Mouse (Mus musculus) testis, adult 2 months (tissue): Measurements from ENCODE around the gene Ano10.

ENCODE experiments used
- CTCF ChIP-seq: fragments of 200-500 bp; IDR thresholded peaks from 2 replicates; pipeline ENCODE4 v1.5.1; 2012; ENCODE audit warnings: low read depth, mild to moderate bottlenecking, inconsistent platforms, low read length, moderate library complexity; ENCODE audit not compliant: control insufficient read depth, insufficient read depth, insufficient replicate concordance
- POLR2A ChIP-seq: fragments of 200-500 bp; IDR thresholded peaks from 2 replicates; pipeline ENCODE4 v1.6.1; 2012; ENCODE audit warnings: low read depth, mild to moderate bottlenecking, inconsistent platforms, low read length, moderate library complexity; ENCODE audit not compliant: control insufficient read depth

- TF ChIP-seq CTCF: no peak
- no peak for TF ChIP-seq POLR2A
Observed at GRCm38 (mm10) chr9:122148356-122148755, 145.9 kb downstream of the Ano10 start.
